Mouse (Mus musculus) lung, embryonic 16.5 days (tissue): ENCODE results near the gene Ccdc38. TPM values are rescaled to one million over a fixed set of nuclear protein-coding genes. Genes with fewer than 3 reads are reported as not detected.

Experiments
- ATAC-seq: fragments of 200-750 bp; cut with Nextera tagmentation; 2 replicates; pipeline ENCODE4 v1.8.0; 2017; ENCODE audit warnings: low read depth, mild to moderate bottlenecking, moderate library complexity
- H3K27ac ChIP-seq: fragments of 300-500 bp; sonication (generic); 2 replicates; pipeline ENCODE4 v1.5.1; 2014; ENCODE audit warnings: mild to moderate bottlenecking, control low read depth, low read length
- H3K27me3 ChIP-seq: fragments of 300-500 bp; sonication (generic); 2 replicates; pipeline ENCODE4 v1.6.1; 2014; ENCODE audit warnings: low read depth, low read length, mixed read lengths; ENCODE audit not compliant: control insufficient read depth, insufficient read depth
- H3K36me3 ChIP-seq: fragments of 300-500 bp; sonication (generic); 2 replicates; pipeline ENCODE4 v1.6.1; 2014; ENCODE audit warnings: low read length; ENCODE audit not compliant: control insufficient read depth, insufficient read depth
- H3K4me1 ChIP-seq: fragments of 300-500 bp; sonication (generic); replicated peaks from 2 replicates; pipeline ENCODE4 v1.6.1; 2014; ENCODE audit warnings: low read length, mixed read lengths; ENCODE audit not compliant: control insufficient read depth, insufficient read depth
- H3K4me2 ChIP-seq: fragments of 300-500 bp; sonication (generic); 2 replicates; pipeline ENCODE4 v1.6.1; 2014; ENCODE audit warnings: low read depth, low read length, control low read depth
- H3K4me3 ChIP-seq: fragments of 300-500 bp; sonication (generic); 2 replicates; pipeline ENCODE4 v1.5.1; 2014; ENCODE audit warnings: mild to moderate bottlenecking, low read length, control low read depth
- H3K9ac ChIP-seq: fragments of 300-500 bp; sonication (generic); 2 replicates; pipeline ENCODE4 v1.6.1; 2014; ENCODE audit warnings: low read length, control low read depth
- H3K9me3 ChIP-seq: fragments of 300-500 bp; sonication (generic); 2 replicates; pipeline ENCODE4 v1.6.1; 2016; ENCODE audit warnings: low read length; ENCODE audit not compliant: control insufficient read depth
- WGBS: fragments of 180-500 bp; shearing (Covaris S2); extraction: QIAGEN DNeasy Blood & Tissue Kit; methylation state at CpG from one replicate; pipeline ENCODE4 v1.1.7; 2014; 5-methylcytosine and 5-hydroxymethylcytosine counted together
- polyA plus RNA-seq: library from polyadenylated mRNA; unstranded; fragments of >200 nt; fragmentation: Nextera tagmentation; extraction: Ambion mirVana; gene quantifications from 2 replicates; pipeline ENCODE4 v1.2.1, GENCODE M21; 2015

The Ccdc38 gene
- polyA plus RNA-seq, 1 experiment from 2014 or later: 0.24 TPM

GRCm38 (mm10) chr10:93609236-93609635 lies 68.8 kb downstream of the Ccdc38 start:
- WGBS: 92% methylated on average over 7 of the region's 7 CpGs
- Histone ChIP-seq H3K4me2 (no peak overlapping the region), H3K36me3 (no peaks in the 10 kb centered on the region), H3K27ac (no peak overlapping the region), H3K4me3 (no peak overlapping the region), H3K9me3 (peaks cover 3% of the 10 kb centered on the region), H3K27me3 (no peaks in the 10 kb centered on the region), H3K4me1 (no peaks in the 10 kb centered on the region), H3K9ac (no peak overlapping the region)
- ATAC-seq: no peak

GRCm38 (mm10) chr10:93610896-93611295 lies 70.5 kb downstream of the Ccdc38 start:
- Histone ChIP-seq H3K9ac (no peak overlapping the region), H3K27ac (no peak overlapping the region), H3K27me3 (no peaks in the 10 kb centered on the region), H3K9me3 (peaks cover 3% of the 10 kb centered on the region), H3K4me2 (no peak overlapping the region), H3K36me3 (no peaks in the 10 kb centered on the region), H3K4me1 (no peaks in the 10 kb centered on the region), H3K4me3 (no peak overlapping the region)
- ATAC-seq: no peak
- WGBS: 93% methylated on average over 1 of the region's 1 CpGs

- no peaks in the 10 kb centered on the region for H3K27me3 ChIP-seq
- H3K4me2 ChIP-seq: no peak overlapping the region
- peaks cover 3% of the 10 kb centered on the region for H3K9me3 ChIP-seq
- 0 out of 2 replicates have a peak overlapping the region, but pooled peaks have one; percentile 3 for H3K9ac ChIP-seq
- no peaks in the 10 kb centered on the region for H3K4me1 ChIP-seq
- no peak overlapping the region for H3K4me3 ChIP-seq
- no peak for ATAC-seq
- WGBS: 41% methylated on average over 18 of the region's 18 CpGs
- H3K27ac ChIP-seq: no peak overlapping the region
- H3K36me3 ChIP-seq: no peaks in the 10 kb centered on the region
These were observed 71.1 kb downstream of the Ccdc38 start for GRCm38 (mm10) chr10:93611419-93612007.

GRCm38 (mm10) chr10:93614850-93615249 lies 74.4 kb downstream of the Ccdc38 start:
- WGBS: 68% methylated on average over 8 of the region's 8 CpGs

GRCm38 (mm10) chr10:93620438-93621179 lies 80.2 kb downstream of the Ccdc38 start:
- Histone ChIP-seq H3K4me1 (peaks cover 7% of the 10 kb centered on the region), H3K9ac (no peak overlapping the region), H3K4me2 (no peak overlapping the region), H3K27me3 (no peaks in the 10 kb centered on the region), H3K4me3 (no peak overlapping the region), H3K36me3 (no peaks in the 10 kb centered on the region), H3K9me3 (no peaks in the 10 kb centered on the region), H3K27ac (no peak overlapping the region)
- WGBS: 59% methylated on average over 7 of the region's 7 CpGs
- no peak for ATAC-seq

More at GRCm38 (mm10) chr10:93614850-93615249, 74.4 kb downstream of the Ccdc38 start:
- Histone ChIP-seq H3K27ac (no peak overlapping the region), H3K4me3 (no peak overlapping the region), H3K9me3 (no peaks in the 10 kb centered on the region), H3K36me3 (no peaks in the 10 kb centered on the region), H3K27me3 (no peaks in the 10 kb centered on the region), H3K4me2 (no peak overlapping the region), H3K4me1 (no peaks in the 10 kb centered on the region), H3K9ac (no peak overlapping the region)
- no peak for ATAC-seq

- peak overlapping the region; percentile 47 for H3K4me2 ChIP-seq
- ATAC-seq: no peak
- no peak overlapping the region for H3K9ac ChIP-seq
- no peak overlapping the region for H3K27ac ChIP-seq
- WGBS: 22% methylated on average over 9 of the region's 9 CpGs
- no peak overlapping the region for H3K4me3 ChIP-seq
- H3K4me1 ChIP-seq: peaks cover 7% of the 10 kb centered on the region
- no peaks in the 10 kb centered on the region for H3K9me3 ChIP-seq
- H3K36me3 ChIP-seq: no peaks in the 10 kb centered on the region
- no peaks in the 10 kb centered on the region for H3K27me3 ChIP-seq
These were observed 83.3 kb downstream of the Ccdc38 start for GRCm38 (mm10) chr10:93623725-93624124.

- Histone ChIP-seq H3K4me2 (peak overlapping the region; percentile 47), H3K36me3 (no peaks in the 10 kb centered on the region)
- 24% methylated on average over 10 of the region's 10 CpGs for WGBS
These were observed 83.7 kb downstream of the Ccdc38 start for GRCm38 (mm10) chr10:93624151-93624550.

GRCm38 (mm10) chr10:93630310-93630709 lies 89.9 kb downstream of the Ccdc38 start:
- Histone ChIP-seq H3K9me3 (no peaks in the 10 kb centered on the region), H3K4me3 (no peak overlapping the region), H3K4me2 (no peak overlapping the region), H3K9ac (no peak overlapping the region), H3K27me3 (no peaks in the 10 kb centered on the region), H3K36me3 (no peaks in the 10 kb centered on the region), H3K4me1 (no peaks in the 10 kb centered on the region), H3K27ac (no peak overlapping the region)
- ATAC-seq: no peak
- 90% methylated on average over 5 of the region's 5 CpGs for WGBS

More at GRCm38 (mm10) chr10:93624151-93624550, 83.7 kb downstream of the Ccdc38 start:
- H3K27ac ChIP-seq: no peak overlapping the region
- no peak overlapping the region for H3K9ac ChIP-seq
- no peaks in the 10 kb centered on the region for H3K27me3 ChIP-seq
- H3K9me3 ChIP-seq: no peaks in the 10 kb centered on the region
- peaks cover 7% of the 10 kb centered on the region for H3K4me1 ChIP-seq
- no peak for ATAC-seq
- H3K4me3 ChIP-seq: no peak overlapping the region

- Histone ChIP-seq H3K4me2 (no peak overlapping the region), H3K9ac (no peak overlapping the region), H3K4me3 (no peak overlapping the region), H3K4me1 (no peaks in the 10 kb centered on the region), H3K36me3 (no peaks in the 10 kb centered on the region), H3K27me3 (no peaks in the 10 kb centered on the region), H3K27ac (no peak overlapping the region), H3K9me3 (no peaks in the 10 kb centered on the region)
- ATAC-seq: no peak
- 62% methylated on average over 4 of the region's 4 CpGs for WGBS
These were observed 91.7 kb downstream of the Ccdc38 start for GRCm38 (mm10) chr10:93632086-93632485.
